Mouse (Mus musculus) spleen, adult 2 months (tissue): ENCODE measurements around the gene Ppm1h.

Source experiments
- CTCF ChIP-seq: fragments of 200-500 bp; IDR thresholded peaks from 2 replicates; pipeline ENCODE4 v1.5.1; 2011; ENCODE audit warnings: mild to moderate bottlenecking, inconsistent platforms; ENCODE audit not compliant: insufficient read depth, insufficient read length, insufficient replicate concordance; ENCODE audit errors: extremely low read depth
- POLR2A ChIP-seq: fragments of 200-500 bp; IDR thresholded peaks from 2 replicates; pipeline ENCODE4 v1.6.1; 2011; ENCODE audit warnings: low read depth, low read length, inconsistent platforms

- no peak for TF ChIP-seq POLR2A
- no peak for TF ChIP-seq CTCF
Measured at GRCm38 (mm10) chr10:122885301-122885700, 206.7 kb downstream of the Ppm1h start.
